Mouse (Mus musculus) c-Kit-positive CD71-negative TER-119-negative erythroid progenitor cells, embryonic 14.5 days (primary cell): ENCODE measurements around the gene Ppox.
A peak's percentile ranks its signal among the peaks of the same experiment; 100 is the strongest.

ENCODE experiments used
- DNase-seq: peaks from one replicate; pipeline ENCODE4 v3.0.0-alpha.2; 2013; ENCODE audit warnings: low read depth

Ppox gene

DNA sequence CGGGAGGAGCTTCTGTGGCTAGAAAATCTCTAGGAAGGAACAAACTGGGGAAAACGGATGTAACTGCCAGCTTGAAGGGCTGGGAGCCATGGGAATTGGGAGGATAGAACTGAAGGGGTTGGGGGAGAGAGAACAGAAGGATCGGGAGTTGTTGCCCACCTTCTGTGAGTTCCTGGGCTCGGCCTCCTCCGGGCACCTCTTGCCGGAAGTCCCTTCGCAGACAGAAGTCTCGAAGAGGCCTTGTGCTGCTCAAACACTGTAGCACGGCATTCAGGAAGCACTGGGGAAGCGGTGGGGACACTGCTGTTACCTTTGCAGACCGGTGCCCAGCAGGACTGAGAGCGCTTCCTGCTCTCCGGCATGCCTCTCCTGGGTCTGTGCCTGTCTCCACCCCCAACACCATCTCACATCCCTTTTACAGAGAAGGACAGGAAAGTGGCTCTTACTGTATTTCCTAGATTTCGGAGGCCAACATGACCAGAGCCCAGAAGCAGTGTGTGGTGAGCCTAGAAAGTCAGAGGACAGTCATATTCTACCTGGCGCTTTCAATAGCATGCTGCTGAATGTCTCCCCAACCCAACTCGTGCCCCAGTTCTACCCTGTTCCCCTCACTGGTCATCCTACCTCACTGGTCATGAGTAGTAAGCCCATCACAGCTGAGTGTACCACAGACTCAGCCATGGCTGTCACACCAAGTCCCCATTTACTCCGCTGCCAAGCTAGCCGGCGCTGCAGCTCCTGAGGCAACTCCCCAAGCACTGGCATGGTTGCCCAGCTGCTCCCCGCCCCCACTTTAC, 4.3 kb upstream of the Ppox start:
- DNase-seq: no peak

- no peak for DNase-seq
Measured at GRCm38 (mm10) chr1:171284491-171284890, 3.5 kb upstream of the Ppox start.

DNA sequence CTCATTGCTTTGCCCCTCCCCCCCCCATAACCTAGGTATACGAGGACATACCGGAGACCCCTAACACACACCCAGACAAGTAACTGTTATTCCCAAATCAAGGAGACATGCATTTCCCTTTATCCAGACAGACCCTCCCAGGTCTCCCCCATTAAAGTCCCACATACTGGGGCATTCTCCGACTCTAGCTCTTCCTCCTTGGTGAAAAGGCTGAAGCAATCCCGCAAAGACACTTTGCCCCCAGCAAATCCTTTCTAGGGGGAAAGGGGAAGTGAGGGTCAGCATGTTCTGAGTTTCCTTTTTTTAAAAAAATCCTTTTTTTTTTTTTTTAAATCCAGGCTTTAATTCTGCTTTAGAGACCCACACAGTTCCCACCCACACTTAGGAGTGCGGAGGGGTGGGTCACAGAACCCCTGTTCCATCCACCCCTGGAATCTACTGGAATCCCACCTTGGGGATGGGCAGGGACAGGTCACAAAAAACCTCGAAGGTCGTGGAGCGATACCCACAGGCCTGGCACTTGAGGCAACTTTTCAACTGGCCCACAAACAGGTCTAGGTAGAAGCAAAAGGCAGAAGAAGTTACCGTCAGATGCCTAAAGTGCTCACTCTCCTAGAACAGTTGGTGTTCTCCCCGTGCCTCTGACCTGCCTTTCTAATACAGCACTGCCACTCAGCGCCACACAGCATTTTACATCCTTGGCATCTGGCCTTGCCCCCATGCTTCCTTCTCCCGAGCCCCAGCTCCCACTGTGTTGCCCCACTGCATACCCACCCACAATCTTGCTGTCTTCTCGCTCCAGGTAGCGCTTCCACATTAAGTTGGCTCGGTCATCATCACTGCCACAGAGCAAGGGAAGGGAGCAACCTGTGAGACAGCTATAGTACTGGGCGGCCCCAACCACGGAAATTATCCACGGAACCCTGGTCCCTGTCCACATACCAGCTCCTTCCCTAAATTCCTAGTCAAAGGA, 2.5 kb upstream of the Ppox start:
- no peak for DNase-seq

DNA sequence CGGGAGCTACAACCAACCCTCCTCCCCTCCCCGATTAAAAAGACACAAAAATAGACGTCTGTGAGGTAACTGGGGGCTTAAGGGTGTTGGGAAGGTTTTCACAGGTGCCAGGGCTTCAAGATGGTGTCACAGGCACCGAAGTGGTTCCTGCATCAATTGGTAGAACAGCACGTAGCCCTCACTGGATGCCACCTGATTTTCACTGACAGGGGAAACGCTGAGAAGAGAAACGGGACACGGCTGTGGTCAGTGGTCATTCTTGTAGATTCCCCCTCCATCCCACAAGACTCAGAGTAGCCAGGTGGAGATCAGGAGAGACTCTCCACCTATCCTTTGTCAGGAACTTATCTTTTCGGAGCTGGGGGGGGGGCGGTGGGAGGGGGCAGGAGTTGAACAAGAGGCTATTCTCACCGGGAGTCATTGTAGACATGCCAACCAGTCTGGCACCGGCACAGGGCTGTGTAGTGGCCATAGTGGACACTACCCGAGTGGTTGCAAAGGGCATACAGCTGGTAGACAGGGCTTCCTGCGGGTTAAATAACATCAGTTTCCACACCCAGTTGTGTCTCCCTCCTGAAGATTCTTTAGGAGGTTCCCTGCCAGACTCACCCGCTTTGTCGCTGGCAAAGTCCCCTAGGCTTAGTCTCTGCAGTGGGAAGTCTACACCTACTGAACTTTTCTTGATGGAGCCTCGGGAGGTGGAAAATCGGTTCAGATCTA, 1.3 kb upstream of the Ppox start:
- no peak for DNase-seq

DNA sequence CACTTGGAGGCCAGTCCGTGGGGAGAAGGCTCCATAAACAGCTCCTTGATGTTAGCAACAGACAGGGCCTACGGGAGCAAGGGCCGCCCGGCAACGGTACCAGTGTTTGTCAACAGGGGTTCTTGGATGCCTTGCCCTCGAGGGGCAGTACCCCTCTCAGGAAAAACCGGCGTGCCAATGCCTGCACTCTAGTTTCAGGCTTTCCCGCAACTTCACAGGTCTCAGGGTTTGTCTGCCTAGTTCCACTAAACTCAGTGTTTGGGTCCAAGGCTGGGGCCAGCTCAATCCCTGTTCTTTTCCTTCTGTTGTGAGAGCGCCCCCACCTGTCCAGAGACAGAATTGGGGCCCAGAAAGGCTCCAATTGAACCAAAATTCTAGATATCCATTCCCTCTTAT, 540 bp upstream of the Ppox start:
- peak; percentile 86 for DNase-seq

- no peak for DNase-seq
Measured at GRCm38 (mm10) chr1:171280250-171280915, 603 bp downstream of the Ppox start.

GRCm38 (mm10) chr1:171279721-171280120, 1.3 kb downstream of the Ppox start:
- no peak for DNase-seq

DNA sequence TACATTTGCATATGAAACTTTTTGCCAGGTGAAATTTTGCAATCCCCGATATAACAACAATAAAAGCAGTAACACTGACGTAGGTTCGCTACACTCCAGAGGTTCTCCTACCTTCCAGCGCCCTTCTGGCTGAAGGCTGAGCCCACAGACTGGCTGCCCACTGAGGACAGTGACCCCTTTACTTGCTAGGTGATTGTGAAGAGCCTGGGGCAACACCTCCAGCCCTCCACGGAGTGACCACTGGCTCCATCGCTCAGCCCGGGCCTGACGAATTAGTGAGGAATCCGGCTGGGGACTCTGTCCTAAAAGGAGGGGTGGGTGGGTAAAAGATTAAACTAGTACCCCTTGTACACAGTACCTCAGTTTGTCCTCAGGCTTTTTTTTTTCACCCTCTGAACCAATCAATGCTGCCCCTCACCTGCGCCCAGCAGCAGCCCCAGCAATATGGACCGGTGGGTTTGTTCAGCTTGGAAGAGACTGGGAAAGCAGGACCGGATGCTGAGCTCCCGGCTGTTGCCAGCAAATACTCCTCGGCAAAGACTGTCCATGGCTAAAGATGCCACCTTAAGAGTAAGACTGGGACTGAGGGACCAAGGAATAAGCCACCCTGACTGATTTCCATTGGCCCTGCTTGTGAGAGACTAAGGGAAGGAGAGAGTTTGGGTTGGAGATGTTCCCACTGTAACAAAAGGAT, 1.8 kb downstream of the Ppox start:
- no peak for DNase-seq

DNA sequence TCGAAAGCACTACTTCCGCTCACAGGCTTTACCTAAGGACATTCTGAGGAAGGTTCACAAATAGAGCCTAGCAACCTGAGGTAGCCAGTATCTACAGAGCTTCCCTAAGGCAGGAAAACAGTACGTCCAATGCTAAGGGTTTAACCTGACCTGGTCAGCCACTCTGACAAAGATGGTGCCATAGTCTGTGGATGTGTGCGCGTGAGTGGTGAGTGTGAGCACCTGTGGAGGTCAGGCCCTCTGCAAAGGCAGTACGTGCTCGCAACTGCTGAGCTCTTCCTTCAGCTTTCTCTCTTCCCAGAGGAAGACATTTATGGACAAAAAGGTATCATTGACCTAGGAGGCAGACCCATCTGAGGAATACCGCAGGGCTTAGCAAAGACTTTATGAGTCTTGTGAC, 2.5 kb downstream of the Ppox start:
- no peak for DNase-seq

GRCm38 (mm10) chr1:171277736-171278135, 3.2 kb downstream of the Ppox start:
- DNase-seq: no peak

DNA sequence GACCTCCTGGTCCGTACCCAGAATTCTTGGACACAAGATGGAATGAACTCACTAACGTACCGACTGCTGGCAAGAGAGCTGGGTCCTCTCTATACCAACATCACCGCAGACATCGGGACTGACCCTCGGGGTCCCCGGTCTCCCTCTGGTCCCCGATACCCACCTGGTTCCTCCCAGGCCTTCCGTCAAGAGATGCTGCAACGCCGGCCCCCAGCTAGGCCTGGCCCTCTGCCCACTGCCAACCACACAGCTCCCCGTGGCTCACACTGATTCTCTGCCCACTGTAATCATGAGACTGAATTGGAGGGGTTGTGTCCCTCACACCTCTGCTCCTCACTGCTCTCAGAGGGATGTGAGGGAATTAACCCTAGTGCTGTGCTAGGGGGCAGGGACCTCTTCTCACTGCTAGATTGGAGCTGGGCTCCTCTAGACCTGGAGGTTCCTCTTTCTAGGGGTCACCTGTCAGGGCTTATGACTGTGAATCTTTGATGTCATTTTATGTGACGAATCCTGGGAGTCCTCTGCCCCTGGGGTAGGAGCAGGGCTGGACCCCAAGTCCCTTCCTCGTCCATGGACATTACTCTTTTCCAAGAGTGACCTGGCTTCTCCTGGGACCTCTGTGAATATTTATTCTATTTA, 4.8 kb downstream of the Ppox start:
- no peak for DNase-seq

- DNase-seq: no peak
Measured at GRCm38 (mm10) chr1:171275144-171275734, 5.7 kb downstream of the Ppox start.

DNA sequence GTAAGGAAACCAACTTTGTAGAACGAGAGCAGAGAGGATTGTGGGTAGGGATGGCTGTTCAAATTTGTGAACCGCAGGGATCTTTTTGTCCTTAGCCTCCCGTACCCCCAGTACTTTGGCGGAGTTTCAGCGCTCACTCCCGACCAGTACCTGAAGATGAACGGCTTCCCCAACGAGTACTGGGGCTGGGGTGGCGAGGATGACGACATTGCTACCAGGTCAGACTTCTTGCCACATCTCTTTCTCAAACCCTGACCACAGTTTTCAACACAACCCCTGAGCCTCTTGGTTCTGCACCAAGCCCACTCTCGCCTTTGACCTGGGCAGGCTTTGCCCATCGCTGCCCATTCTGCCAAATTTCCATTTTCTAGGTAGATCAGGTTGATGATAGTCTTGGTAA, 6.8 kb downstream of the Ppox start:
- DNase-seq: no peak

- no peak for DNase-seq
Measured at GRCm38 (mm10) chr1:171272086-171272485, 8.9 kb downstream of the Ppox start.

- no peak for DNase-seq
Measured at GRCm38 (mm10) chr1:171271622-171272021, 9.4 kb downstream of the Ppox start.

DNA sequence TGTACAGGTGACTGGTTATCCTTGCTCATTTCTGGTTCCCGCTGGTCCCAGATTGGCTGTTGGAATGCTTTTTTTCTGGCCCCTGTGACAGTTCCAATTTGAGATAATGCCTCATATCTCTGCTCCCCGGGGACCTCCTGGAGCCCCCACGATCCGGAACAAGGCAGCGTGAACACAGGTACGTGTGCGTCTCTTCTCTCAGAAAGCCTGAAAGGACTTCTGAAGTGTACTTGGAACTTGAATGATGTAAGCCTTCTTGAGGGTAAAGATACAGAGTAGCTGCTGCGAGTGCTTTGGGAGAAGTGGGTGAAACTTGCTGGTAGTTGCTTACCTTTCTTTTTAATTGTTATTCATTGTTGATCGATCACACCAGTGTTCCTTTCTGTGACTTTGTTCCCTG, 9.8 kb downstream of the Ppox start:
- DNase-seq: no peak

DNA sequence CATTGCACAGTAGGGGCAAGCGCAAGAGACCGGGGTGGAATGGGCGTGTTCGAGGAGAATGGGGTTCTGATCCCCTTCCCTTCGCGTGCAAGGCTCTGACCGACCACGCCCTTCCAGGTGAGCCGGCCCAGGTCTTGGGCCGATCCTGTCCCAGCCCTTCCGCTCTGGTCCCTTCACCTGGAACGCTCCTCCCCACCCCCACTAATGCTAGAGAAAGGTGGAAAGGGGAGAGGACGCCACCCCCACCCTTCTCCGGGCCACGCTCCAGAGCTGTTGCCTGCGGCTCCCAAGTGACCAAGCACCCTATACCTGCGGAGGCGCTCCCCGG, 10.4 kb downstream of the Ppox start:
- DNase-seq: no peak

DNA sequence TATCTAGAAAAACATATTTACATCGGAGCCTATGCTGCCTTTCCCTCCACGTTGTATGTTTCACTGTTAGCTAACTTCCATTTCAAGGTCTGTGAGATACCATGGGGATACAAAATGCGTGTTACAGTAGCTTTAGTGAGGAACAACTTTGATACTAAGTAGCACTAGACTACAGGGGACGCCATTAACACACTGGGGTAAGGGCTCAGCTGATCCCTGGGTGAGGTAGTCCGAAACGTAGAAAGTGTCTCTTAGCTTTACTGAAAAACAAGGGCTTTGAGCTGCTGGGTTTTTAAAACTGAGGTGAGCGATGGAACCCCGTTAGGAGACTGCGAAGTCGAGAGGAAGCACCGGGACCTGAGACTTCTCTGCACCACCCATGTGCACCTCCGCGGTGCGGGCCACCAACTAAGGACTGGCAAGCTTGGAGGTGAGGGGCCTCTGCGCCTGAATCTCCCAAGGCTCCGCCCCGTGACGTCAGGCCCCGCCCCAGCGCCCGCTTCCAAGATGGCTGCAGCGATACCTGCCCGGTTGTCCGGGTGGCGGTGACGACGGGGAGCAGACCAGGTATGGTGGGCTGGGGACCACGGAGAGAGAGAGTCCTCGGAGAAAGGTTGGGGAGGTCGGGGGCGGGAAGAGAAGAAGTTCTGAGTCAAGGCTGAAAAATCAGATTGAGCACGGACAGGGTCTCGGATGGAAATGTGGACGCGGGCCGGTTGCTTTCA, 11.0 kb downstream of the Ppox start, which contains the start of gene B4galt3:
Gene B4galt3, plus strand, starts transcription at position 481 of the 725 bp plus-strand sequence.
- DNase-seq: peak; percentile 85

- DNase-seq: no peak
Measured at GRCm38 (mm10) chr1:171268341-171268740, 12.6 kb downstream of the Ppox start.
